Mouse (Mus musculus): Measurements from ENCODE around the gene Slain2.

Gene Slain2

DNA sequence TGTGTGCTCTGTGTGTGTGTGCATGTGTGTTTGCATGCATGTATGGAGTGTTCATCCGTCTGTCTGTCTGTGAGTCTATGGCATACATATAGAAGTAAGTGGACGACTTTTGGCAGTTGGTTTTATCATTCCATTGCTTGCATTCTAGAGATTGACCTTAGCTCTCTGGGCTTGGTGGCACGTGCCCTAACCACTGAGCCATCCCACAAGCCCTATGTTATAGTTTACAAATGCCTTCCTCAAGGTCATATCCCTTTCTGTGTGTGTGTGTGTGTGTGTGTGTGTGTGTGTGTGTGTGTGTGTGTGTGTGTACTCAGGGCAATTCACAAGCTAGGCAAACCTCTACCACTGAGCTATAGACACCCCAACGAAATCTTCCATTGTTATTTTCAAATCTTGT is 12.2 kb upstream of the Slain2 start:
- no peak for DNase-seq

- DNase-seq = no peak
Observed at GRCm38 (mm10) chr5:72902312-72902711, 11.8 kb upstream of the Slain2 start.

GRCm38 (mm10) chr5:72902876-72903516 is 11.1 kb upstream of the Slain2 start:
- DNase-seq = no peak

DNA sequence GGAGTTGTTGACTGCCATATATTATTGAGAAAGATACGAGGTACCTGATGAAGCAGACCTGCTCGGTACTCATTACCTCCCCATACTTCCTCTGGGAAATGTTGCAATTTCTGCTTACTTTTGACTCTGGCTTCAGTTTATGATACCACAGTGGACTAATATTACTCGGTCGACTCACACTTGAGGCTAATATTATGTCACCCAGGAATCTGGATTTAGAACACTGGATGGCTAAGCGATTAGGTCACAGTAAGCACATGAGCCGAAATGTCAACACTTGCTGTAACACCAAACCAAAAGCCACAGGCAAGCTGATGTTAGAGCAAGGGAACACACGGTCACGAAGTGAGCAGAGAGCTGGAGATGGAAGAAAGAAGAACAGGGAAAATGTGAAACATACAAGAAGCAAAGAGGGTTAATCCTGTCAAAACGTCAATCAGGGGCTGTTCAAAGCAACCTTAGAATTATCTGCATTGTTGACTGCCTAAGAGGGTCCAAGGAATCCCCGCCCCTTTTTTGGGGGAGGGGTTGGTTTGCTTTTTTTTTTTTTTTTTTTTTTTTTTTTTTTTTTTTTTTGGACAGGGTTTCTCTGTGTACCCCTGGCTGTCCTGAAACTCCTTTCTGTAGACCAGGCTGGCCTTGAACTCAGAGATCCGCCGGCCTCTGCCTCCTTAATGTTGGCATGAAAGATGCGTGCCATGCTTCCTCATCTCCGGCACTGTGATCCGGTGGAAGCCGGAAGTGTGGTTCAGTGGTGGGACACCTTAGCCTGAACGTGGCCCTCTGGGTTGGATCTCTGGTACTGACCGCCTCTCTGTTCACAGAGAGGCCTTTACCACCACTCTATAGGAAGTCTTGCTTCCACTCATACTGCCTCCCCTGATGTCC is 9.0 kb upstream of the Slain2 start:
- no peak for DNase-seq

- no peak for DNase-seq
Observed at GRCm38 (mm10) chr5:72907402-72907801, 6.7 kb upstream of the Slain2 start.

DNA sequence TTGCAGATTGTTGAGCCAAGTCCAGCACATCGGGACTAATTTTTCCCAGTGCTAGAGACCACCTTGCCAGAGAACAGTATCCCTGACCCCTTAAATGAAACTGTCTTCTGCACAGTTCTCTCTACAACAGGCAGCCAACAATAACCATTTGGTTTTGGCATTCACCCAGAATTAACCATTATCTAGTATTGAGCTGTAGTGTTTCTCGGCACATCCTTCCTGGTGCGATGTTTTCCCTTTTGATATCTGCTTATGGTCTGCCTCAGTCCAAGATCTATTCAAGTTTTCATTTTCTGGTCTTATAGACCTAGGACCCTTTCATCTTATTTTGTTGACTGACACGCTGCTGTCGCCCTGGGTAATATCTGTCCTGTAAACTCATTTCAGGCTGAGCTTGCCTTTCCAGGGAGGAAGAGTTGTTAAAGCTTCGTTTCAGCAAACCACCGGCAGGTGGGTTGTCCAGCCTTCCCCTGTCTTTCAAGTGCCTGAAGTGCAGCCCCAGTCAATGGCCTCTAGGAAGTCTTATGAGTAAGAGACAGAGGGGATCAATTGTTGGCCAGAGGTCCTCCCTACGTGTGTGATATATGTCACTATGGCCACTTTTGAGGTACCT is 5.7 kb upstream of the Slain2 start:
- no peak for DNase-seq

DNA sequence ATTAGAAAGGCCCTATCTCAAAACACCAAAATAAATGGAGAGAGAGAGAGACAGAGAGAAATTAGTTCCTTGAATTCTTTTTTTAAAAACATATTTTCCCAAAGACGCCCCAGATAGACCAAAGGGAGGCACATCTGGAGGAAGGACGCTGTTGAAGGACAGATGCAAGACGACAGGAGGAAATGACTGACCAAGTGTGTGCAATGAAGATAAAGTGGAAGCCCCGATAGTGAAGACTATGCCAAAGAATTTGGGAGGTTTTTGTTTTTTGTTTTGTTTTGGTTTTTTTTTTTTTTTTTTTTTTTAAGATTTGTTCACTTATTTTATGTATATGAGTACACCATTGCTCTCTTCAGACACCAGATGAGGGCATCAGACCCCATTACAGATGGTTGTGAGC is 4.7 kb upstream of the Slain2 start:
- DNase-seq = no peak

DNA sequence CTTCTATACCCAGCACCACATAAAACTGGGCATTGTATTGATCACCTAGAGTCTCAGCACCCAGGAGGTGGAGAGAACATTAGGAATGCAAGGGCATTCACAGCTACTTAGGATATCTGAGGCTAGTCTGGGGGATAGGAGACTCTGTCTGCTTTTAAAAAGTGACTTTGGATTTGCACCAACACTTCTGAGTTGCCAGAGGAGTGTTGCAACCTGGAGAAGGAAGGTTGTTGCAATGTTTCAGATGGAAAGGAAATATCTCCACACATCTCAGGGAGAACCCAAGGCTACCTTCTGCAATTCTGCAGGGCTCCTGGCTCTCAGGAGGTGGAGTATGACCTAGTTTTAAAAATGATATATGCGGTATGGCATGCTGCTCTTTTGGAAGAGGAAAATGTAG is 3.7 kb upstream of the Slain2 start:
- no peak for DNase-seq

DNA sequence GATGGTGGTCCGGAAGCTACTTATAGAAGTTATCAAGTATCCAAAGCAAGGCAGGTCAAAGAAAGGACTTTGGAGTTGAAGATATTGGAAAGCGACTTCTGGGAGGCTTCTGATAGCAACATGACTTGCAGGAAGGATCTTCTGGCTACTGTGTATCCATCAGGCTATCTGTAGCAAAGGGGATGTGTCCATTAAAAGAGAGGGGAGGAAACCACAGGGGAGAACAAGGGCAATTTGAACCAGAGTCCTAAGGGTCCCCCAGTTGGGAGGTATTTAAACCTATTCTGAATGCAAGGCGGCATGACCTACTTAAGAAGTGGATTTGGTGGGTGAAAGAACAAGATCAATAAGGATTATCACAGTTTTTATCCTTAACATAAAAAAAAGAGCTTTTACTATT is 2.8 kb upstream of the Slain2 start:
- no peak for DNase-seq

- peak; percentile 38 to 51 for DNase-seq
Observed at GRCm38 (mm10) chr5:72914633-72915561, 793 bp downstream of the Slain2 start.

DNA sequence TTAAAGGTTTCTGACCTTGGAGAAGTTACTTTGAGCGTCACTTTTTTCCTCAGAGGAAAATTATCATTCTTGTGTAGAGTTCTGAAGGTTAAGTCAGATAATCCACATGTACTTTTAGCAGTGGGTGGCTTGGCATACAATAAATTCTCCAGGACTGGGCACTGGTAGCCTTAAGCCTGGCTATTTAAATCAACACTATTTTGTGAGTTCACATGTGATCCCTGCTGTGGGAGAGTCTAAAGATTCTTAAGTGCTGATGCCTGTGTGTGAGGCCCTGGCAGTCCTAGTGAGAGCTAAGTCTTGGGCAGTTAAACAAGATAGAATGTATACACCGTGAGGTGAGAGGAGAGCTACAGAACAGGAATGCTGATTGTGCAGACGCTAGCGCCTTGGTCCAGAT is 1.9 kb downstream of the Slain2 start:
- DNase-seq = no peak

DNA sequence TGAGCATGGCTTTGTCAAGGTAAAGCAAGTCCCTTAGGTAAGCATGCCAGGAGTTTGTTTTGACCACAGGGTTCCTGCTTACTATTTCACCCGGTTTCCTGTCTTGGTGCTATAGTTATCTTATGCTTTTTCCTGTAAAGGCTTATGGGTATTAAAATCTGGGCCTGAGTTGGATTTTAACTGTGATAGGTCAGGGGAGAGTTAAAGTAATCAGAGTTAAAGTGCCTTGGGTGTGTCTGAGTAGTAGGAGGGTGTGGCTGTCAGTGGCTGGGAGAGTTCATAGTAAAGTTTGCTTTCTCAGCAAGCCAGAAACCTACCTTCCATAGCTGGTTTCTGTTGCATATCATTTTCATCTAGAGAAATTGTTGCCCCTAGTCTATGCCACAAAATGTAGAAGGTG is 2.7 kb downstream of the Slain2 start:
- DNase-seq = no peak

- DNase-seq = no peak
Observed at GRCm38 (mm10) chr5:72920416-72920815, 6.3 kb downstream of the Slain2 start.

DNA sequence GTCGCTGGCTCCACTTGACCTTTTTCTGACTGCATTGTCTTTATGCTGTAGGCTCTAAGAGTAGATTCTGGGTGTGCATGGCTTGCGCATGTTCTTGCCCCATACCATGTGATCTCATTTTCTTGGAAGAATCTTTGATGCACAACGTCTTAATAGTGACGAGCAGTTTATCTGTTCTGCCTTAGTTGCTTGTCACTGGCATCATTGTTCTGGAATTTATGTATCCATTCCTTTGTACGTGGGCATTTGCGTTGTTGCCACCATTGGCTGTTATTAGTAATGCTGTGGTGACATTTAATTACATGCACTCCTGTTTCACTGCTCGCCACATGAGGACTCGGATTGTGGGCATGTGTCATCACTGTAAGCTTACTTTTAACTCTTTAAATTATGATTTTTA is 7.1 kb downstream of the Slain2 start:
- no peak for DNase-seq

- DNase-seq = no peak
Observed at GRCm38 (mm10) chr5:72922796-72923195, 8.7 kb downstream of the Slain2 start.

DNA sequence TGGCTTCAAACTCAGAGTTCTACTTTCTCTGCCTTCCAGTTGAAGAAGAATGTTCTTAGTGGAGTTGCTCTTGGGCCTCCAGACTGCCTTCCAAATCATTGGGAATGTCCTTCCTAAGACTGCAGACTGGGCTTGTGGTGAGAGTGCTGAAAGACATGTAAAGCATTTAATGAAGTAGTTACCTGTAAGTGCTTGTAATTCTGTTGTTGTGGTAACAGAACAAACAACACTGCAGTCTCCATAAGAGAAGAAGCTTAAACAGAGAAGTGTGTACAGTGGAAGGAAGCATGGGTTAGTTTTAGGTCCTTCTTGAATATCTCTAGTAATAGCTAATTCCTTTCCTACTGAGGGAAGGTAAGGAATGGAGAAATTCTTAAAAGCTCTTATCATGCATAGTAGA is 13.0 kb downstream of the Slain2 start:
- DNase-seq = no peak

DNA sequence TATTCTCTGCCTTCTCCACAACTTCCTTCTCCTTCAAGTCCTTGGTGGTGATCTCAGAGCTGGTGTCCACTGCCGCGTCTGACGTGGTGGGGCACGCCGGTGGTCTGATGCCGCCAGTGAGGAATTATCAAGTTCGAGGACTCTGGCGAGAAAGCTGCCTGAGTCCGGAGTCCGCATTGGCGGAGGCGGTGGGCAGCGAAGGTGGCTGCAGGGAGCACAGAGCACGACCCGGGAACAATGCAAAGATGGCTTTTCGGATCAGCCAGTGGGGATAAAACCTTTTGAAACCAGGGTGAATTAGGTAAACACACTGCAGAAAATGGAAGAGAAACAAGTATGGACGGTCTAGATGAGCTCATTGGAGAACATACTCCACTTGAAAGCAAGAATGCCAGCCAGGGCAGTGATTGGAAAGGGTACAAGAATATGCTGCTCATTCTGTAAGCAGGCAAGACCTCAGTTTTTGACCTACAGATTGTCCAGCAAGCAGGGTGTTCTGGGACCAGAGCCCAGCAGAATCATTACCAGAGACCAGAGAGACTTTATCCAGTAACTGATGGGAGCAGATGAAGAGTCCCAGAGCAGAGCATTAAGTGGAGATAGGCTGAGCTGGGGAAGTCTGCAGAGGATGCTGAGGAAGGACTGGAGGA is 19.0 kb downstream of the Slain2 start:
- no peak for DNase-seq

- DNase-seq = peak in 1 of 2 experiments; percentile 23
Observed at GRCm38 (mm10) chr5:72938421-72938820, 24.3 kb downstream of the Slain2 start.

DNA sequence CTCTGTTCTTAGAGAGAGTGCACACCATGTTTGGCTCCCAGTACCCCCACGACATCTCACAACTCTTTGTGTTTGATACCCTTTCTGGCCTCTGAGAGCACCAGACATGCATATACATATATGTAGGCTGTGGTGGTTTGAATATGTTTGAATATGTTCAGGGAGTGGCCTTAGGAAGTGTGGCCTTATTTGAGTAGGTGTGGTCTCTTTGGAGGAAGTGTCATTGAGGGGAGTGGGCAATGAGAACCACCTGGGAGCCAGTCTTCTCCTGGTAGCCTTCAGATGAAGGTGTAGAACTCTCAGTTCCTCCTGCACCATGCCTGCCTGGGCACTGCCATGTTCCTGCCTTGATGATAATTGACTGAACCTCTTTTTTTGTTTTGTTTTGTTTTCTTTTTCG is 25.2 kb downstream of the Slain2 start:
- DNase-seq = peak; percentile 9 to 22

GRCm38 (mm10) chr5:72940906-72941432 is 26.9 kb downstream of the Slain2 start:
- DNase-seq = no peak

DNA sequence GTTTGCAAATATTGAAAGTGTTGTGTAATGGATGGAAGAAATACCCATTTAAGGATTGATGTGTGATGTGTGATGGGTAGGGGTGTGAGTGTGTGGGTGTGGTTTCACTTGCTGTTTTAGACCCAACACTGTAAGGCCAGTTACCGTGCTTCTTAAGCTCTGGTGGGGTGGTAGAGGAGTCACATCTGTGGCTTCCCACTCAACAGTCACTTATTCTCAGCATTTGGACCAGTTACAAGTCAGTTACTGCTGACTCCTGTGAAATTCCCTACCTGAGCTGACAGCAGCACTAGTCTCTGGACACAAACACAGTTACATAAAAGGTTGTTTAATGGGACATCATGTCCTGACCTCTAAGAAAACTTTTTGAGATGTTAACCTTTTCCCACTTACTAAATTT is 34.0 kb downstream of the Slain2 start:
- no peak for DNase-seq

DNA sequence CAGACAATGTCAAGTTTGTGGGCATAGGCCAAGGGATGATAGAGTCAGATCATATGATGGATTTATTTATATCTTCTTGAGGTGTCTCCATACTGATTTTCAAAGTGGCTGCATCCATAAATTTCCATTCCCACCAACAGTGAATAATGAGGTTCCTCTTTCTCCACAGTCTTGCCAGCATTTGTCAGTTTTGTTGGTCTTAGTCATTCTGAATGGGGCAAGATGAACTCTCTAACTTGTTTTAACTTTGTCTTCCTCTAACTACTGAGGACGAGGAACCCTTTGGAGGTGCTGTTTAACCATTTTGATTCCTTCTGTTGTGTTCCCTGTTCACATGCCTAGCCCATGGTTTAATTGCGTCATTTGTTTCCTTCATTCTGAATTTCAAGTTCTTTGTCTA is 36.1 kb downstream of the Slain2 start:
- DNase-seq = no peak

Measured in B cell, adult 2 months (primary cell).